In the genomic region with DNA sequence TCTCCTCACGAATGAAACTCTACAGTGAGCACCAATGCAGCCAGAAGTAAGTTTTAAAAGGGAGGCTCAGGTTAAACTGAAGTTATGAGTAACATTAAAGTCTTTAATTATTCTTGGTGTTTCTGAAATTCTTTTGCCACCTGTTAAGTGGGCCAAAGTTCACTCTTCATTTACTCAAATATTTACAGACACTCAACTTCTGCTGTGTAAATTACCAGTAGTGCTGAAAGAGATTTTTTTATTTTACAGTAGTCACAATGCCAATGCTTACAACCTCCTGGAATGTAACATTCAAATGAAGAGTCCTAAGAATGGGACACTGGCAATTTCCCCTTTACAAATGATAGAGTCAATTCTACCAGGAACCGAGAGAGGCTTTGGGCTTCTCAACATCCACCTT, we compare ENCODE assay signal across 22 mouse cellular contexts.
DNase-seq lines count a peak whose midpoint lies in the region; ATAC-seq and TF ChIP-seq lines count a peak whose summit lies in the region.
"Had no signal": no experiment of that assay in that cellular context is flagged by ENCODE, and none has a peak within 500 bp of the region (broad histone marks: within the 10 kb centered on the region; RNA-seq: fewer than 3 reads in every experiment).

No protein-coding gene starts in this region.

- H3K9me3 ChIP-seq in lung, embryonic 14.5 days (ENCODE audit: low read depth, low read length), result no peaks in the 10 kb centered on the region
- no peaks in the 10 kb centered on the region for H3K9me3 ChIP-seq in lung, postnatal 0 days (ENCODE audit: low read length)
- no peaks in the 10 kb centered on the region for H3K9me3 ChIP-seq in intestine, embryonic 15.5 days
- H3K9me3 ChIP-seq: embryonic facial prominence, embryonic 12.5 days; embryonic facial prominence, embryonic 15.5 days; hindbrain, embryonic 12.5 days had no signal

- H3K9ac ChIP-seq in lung, embryonic 14.5 days, result no peak overlapping the region
- H3K9ac ChIP-seq in lung, postnatal 0 days (replicated peaks; ENCODE audit: low read depth), result no peak overlapping the region
- no peak overlapping the region for H3K9ac ChIP-seq in intestine, embryonic 15.5 days
- H3K9ac ChIP-seq: embryonic facial prominence, embryonic 12.5 days; embryonic facial prominence, embryonic 15.5 days; forebrain, postnatal 0 days; hindbrain, embryonic 12.5 days had no signal

- no peak overlapping the region for H3K4me2 ChIP-seq in lung, embryonic 14.5 days
- H3K4me2 ChIP-seq in lung, postnatal 0 days (replicated peaks; ENCODE audit: low read depth, low read length), result no peak overlapping the region
- no peak overlapping the region for H3K4me2 ChIP-seq in intestine, embryonic 15.5 days (replicated peaks)
- H3K4me2 ChIP-seq: embryonic facial prominence, embryonic 12.5 days; embryonic facial prominence, embryonic 15.5 days; heart, embryonic 11.5 days; hindbrain, embryonic 12.5 days had no signal

- H3K27me3 ChIP-seq in lung, embryonic 14.5 days (ENCODE audit: insufficient read depth, low read length), result no peaks in the 10 kb centered on the region
- H3K27me3 ChIP-seq in lung, postnatal 0 days (replicated peaks; ENCODE audit: insufficient read depth, low read length), result no peaks in the 10 kb centered on the region
- no peaks in the 10 kb centered on the region for H3K27me3 ChIP-seq in intestine, embryonic 15.5 days (replicated peaks)
- H3K27me3 ChIP-seq: embryonic facial prominence, embryonic 12.5 days; embryonic facial prominence, embryonic 15.5 days; hindbrain, embryonic 12.5 days had no signal

- peak; percentile 52 for DNase-seq in lung, embryonic 14.5 days
- DNase-seq in lung, postnatal 14 days, result no peak
- DNase-seq in lung, postnatal 0 days (ENCODE audit: low spot score), result peak; percentile 72
- no peak for DNase-seq in lung, postnatal 10 days
- peak; percentile 22 for DNase-seq in lung, postnatal 36 days
- DNase-seq: adrenal gland, adult 2 months; adrenal gland, postnatal 14 days; cerebellum, adult 11 months; cerebellum, adult 2 months; cerebellum, adult 9-11 months; cerebellum, postnatal 25 days; forebrain, postnatal 0 days; gastrocnemius, adult 2 months; gastrocnemius, postnatal 14 days; heart, adult 11 months had no signal

- H3K4me3 ChIP-seq in lung, embryonic 14.5 days (ENCODE audit: low read depth, low read length), result no peak overlapping the region
- H3K4me3 ChIP-seq in lung, postnatal 0 days (ENCODE audit: low read depth, low read length), result no peak overlapping the region
- no peak overlapping the region for H3K4me3 ChIP-seq in intestine, embryonic 15.5 days (replicated peaks)
- H3K4me3 ChIP-seq: embryonic facial prominence, embryonic 12.5 days; embryonic facial prominence, embryonic 15.5 days; gastrocnemius, adult 2 months; hindbrain, embryonic 12.5 days had no signal

- peak; percentile 60 for TF ChIP-seq EP300 in lung, postnatal 0 days (IDR thresholded peaks at IDR 0.05)

- no peak overlapping the region for H3K27ac ChIP-seq in lung, embryonic 14.5 days (ENCODE audit: low read depth)
- no peak overlapping the region for H3K27ac ChIP-seq in lung, postnatal 0 days (ENCODE audit: low read length)
- H3K27ac ChIP-seq in intestine, embryonic 15.5 days, result no peak overlapping the region
- H3K27ac ChIP-seq: embryonic facial prominence, embryonic 12.5 days; embryonic facial prominence, embryonic 15.5 days; gastrocnemius, adult 2 months; hindbrain, embryonic 12.5 days had no signal

- H3K4me1 ChIP-seq in lung, embryonic 14.5 days (ENCODE audit: insufficient read depth), result no peaks in the 10 kb centered on the region
- no peaks in the 10 kb centered on the region; the same call in 1 of the 2 replicates for H3K4me1 ChIP-seq in lung, postnatal 0 days (ENCODE audit: insufficient read depth, low read depth, low read length)
- no peaks in the 10 kb centered on the region for H3K4me1 ChIP-seq in intestine, embryonic 15.5 days (replicated peaks)
- H3K4me1 ChIP-seq: embryonic facial prominence, embryonic 12.5 days; embryonic facial prominence, embryonic 15.5 days had no signal

- peak; percentile 35; the same call in 1 of the 2 replicates for ATAC-seq in lung, embryonic 14.5 days (ENCODE audit: insufficient read depth)
- peak; percentile 62; the same call in 1 of the 2 replicates for ATAC-seq in lung, postnatal 0 days
- no peak for ATAC-seq in intestine, embryonic 15.5 days
- ATAC-seq: CD4-positive, CD25-positive, alpha-beta regulatory T cell, adult 4 months; forebrain, embryonic 14.5 days; forebrain, postnatal 0 days had no signal

- H3K36me3 ChIP-seq in lung, embryonic 14.5 days (ENCODE audit: insufficient read depth), result 0 out of 2 replicates have a peak, but pooled peaks cover 3% of the 10 kb centered on the region
- no peaks in the 10 kb centered on the region for H3K36me3 ChIP-seq in lung, postnatal 0 days (ENCODE audit: insufficient read depth, low read length)
- H3K36me3 ChIP-seq in intestine, embryonic 15.5 days, result no peaks in the 10 kb centered on the region
- H3K36me3 ChIP-seq: embryonic facial prominence, embryonic 12.5 days; hindbrain, embryonic 12.5 days had no signal

- no peak for TF ChIP-seq CTCF in lung, embryonic 14.5 days (IDR thresholded peaks at IDR 0.05; ENCODE audit: low read depth)
- no peak for TF ChIP-seq CTCF in lung, postnatal 0 days (IDR thresholded peaks at IDR 0.05)

- WGBS in lung, embryonic 14.5 days, result 63% methylated on average over 2 of the region's 2 CpGs
- 64% methylated on average over 2 of the region's 2 CpGs for WGBS in lung, postnatal 0 days
- 80% methylated on average over 2 of the region's 2 CpGs for WGBS in intestine, embryonic 15.5 days

Comparison
In these comparisons a context has a peak if more than half of its experiments do, and no peak if none do; other contexts are left out.
1. DNase-seq: peak in lung, embryonic 14.5 days (single experiment), lung, postnatal 0 days (single experiment) and lung, postnatal 36 days (single experiment); none in lung, postnatal 14 days (single experiment) and lung, postnatal 10 days (single experiment).